Mouse (Mus musculus) erythroblast, embryonic 14.5 days (primary cell): Measurements from ENCODE around the gene Abca3.

Source experiments
- GATA1 ChIP-seq: IDR thresholded peaks from 2 replicates; pipeline ENCODE4 v1.6.1; 2012; ENCODE audit warnings: low read length, inconsistent platforms, mixed read lengths
- TAL1 ChIP-seq: IDR thresholded peaks from 3 replicates; pipeline ENCODE4 v1.6.1; 2012; ENCODE audit warnings: low read length, inconsistent platforms, mixed read lengths

DNA sequence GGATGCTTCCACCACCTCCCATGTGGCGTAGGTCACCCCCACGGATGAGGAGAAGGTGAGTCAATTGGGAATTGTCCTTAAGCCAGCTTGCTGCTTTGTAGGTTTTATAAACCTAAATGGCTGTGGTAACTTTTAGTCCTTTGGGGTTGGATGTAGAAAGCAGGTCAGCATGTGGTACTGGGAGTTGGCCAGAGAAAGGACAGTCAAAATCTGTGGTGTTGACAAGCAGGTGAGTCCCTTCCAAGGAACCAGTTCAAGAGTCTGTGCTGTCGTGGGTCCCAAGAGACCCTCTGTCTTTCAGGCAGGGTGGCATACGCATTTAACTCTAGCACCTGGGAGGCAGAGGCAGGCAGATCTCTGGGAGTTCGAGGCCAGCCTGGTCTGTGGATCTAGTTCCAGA is 72.7 kb downstream of the Abca3 start:
- no peak for TF ChIP-seq TAL1
- TF ChIP-seq GATA1, result no peak
